Mouse (Mus musculus) kidney, adult 2 months (tissue): Measurements from ENCODE around the gene Mcpt2.

ENCODE experiments used
- CTCF ChIP-seq: fragments of 200-500 bp; conservative IDR thresholded peaks from 2 replicates; pipeline ENCODE4 v1.5.1; 2011; ENCODE audit warnings: low read depth, mild to moderate bottlenecking, control low read depth, low read length, moderate library complexity, mixed read lengths; ENCODE audit not compliant: insufficient read depth, insufficient read length
- POLR2A ChIP-seq: fragments of 200-500 bp; IDR thresholded peaks from one replicate; pipeline ENCODE4 v1.6.1; 2011; ENCODE audit warnings: low read depth, low read length, control low read depth

- TF ChIP-seq POLR2A = no peak
- no peak for TF ChIP-seq CTCF
These were observed 22.4 kb upstream of the Mcpt2 start for GRCm38 (mm10) chr14:56019446-56019845.
